Mouse (Mus musculus) cerebellum, adult (tissue): Measurements from ENCODE around the gene Ropn1l.

Experiments
- ATAC-seq: cut with Nextera tagmentation; 2 replicates; pipeline ENCODE4 v1.9.2; 2017; ENCODE audit warnings: mild to moderate bottlenecking, moderate library complexity, mixed read lengths; ENCODE audit not compliant: insufficient number of reproducible peaks, low FRiP score, low TSS enrichment

Ropn1l gene

GRCm38 (mm10) chr15:31449772-31450171 lies 3.8 kb downstream of the Ropn1l start:
- no peak for ATAC-seq

GRCm38 (mm10) chr15:31447121-31447520 lies 6.4 kb downstream of the Ropn1l start:
- ATAC-seq: peak; percentile 53

- no peak for ATAC-seq
These were observed 10.8 kb downstream of the Ropn1l start for GRCm38 (mm10) chr15:31442698-31443097.

- ATAC-seq: no peak
These were observed 11.5 kb downstream of the Ropn1l start for GRCm38 (mm10) chr15:31441996-31442395.

GRCm38 (mm10) chr15:31436811-31437210 lies 16.7 kb downstream of the Ropn1l start:
- no peak for ATAC-seq

- ATAC-seq: no peak
These were observed 17.5 kb downstream of the Ropn1l start for GRCm38 (mm10) chr15:31436083-31436482.

- no peak for ATAC-seq
These were observed 19.8 kb downstream of the Ropn1l start for GRCm38 (mm10) chr15:31433768-31434167.

GRCm38 (mm10) chr15:31431847-31432246 lies 21.7 kb downstream of the Ropn1l start:
- no peak for ATAC-seq

- ATAC-seq: no peak
These were observed 23.5 kb downstream of the Ropn1l start for GRCm38 (mm10) chr15:31430014-31430413.

GRCm38 (mm10) chr15:31429429-31429828 lies 24.1 kb downstream of the Ropn1l start:
- no peak for ATAC-seq

GRCm38 (mm10) chr15:31428571-31428970 lies 25.0 kb downstream of the Ropn1l start:
- no peak for ATAC-seq

- no peak for ATAC-seq
These were observed 26.1 kb downstream of the Ropn1l start for GRCm38 (mm10) chr15:31427390-31427789.

GRCm38 (mm10) chr15:31426066-31426706 lies 27.4 kb downstream of the Ropn1l start:
- ATAC-seq: no peak

GRCm38 (mm10) chr15:31422649-31423369 lies 30.7 kb downstream of the Ropn1l start:
- ATAC-seq: no peak

GRCm38 (mm10) chr15:31419037-31419436 lies 34.5 kb downstream of the Ropn1l start:
- no peak for ATAC-seq

- ATAC-seq: no peak
These were observed 34.9 kb downstream of the Ropn1l start for GRCm38 (mm10) chr15:31418686-31419024.

GRCm38 (mm10) chr15:31417796-31418685 lies 35.5 kb downstream of the Ropn1l start:
- ATAC-seq: peak; percentile 83

GRCm38 (mm10) chr15:31417409-31417795 lies 36.1 kb downstream of the Ropn1l start:
- no peak for ATAC-seq

- ATAC-seq: no peak
These were observed 38.4 kb downstream of the Ropn1l start for GRCm38 (mm10) chr15:31415181-31415580.

GRCm38 (mm10) chr15:31414179-31414898 lies 39.2 kb downstream of the Ropn1l start:
- no peak for ATAC-seq
